Mouse (Mus musculus) inflammation-experienced regulatory T-cells, adult 6 months (primary cell): ENCODE results near the gene Cphx2. TPM values are rescaled to one million over a fixed set of nuclear protein-coding genes. Genes with fewer than 3 reads are reported as not detected.
A peak's percentile ranks its signal among the peaks of the same experiment; 100 is the strongest.
"Not testable (repeated sequence)": the region's sequence is repeated elsewhere in the genome, so short reads cannot be mapped to it uniquely, and the experiment has no call there.

Experiments
- ATAC-seq: one replicate; pipeline ENCODE4 v1.8.0; 2017
- polyA plus RNA-seq, 3 experiments: library from polyadenylated mRNA; unstranded; fragments of 100-300 nt; shearing (Covaris generic); gene quantifications; one replicate each; pipeline ENCODE4 v1.2.1; 2017

The Cphx2 gene
- under 1 TPM in 1 of 3 experiments, not detected in 2; 0.33 TPM for polyA plus RNA-seq

- not testable (repeated sequence) for ATAC-seq
Observed at GRCm38 (mm10) chr14:26081216-26081615, at the start of gene Cphx2. TSS of gene Cphx2 (plus strand) at chr14:26081516.

- ATAC-seq: not testable (repeated sequence)
Observed at GRCm38 (mm10) chr14:26034364-26034763, 47.0 kb upstream of the Cphx2 start.

GRCm38 (mm10) chr14:26035439-26035838 lies 45.9 kb upstream of the Cphx2 start:
- ATAC-seq: not testable (repeated sequence)

- not testable (repeated sequence) for ATAC-seq
Observed at GRCm38 (mm10) chr14:26042611-26043010, 38.7 kb upstream of the Cphx2 start, which contains the start of gene Gm9780. TSS of gene Gm9780 (minus strand) at chr14:26042711.

GRCm38 (mm10) chr14:26045007-26045406 lies 36.3 kb upstream of the Cphx2 start:
- ATAC-seq: not testable (repeated sequence)

GRCm38 (mm10) chr14:26047026-26047425 lies 34.3 kb upstream of the Cphx2 start:
- not testable (repeated sequence) for ATAC-seq

- ATAC-seq: not testable (repeated sequence)
Observed at GRCm38 (mm10) chr14:26048767-26049166, 32.5 kb upstream of the Cphx2 start.

- not testable (repeated sequence) for ATAC-seq
Observed at GRCm38 (mm10) chr14:26058184-26058583, 23.1 kb upstream of the Cphx2 start.

GRCm38 (mm10) chr14:26059362-26059761 lies 22.0 kb upstream of the Cphx2 start:
- not testable (repeated sequence) for ATAC-seq

- peak; percentile 62 for ATAC-seq
Observed at GRCm38 (mm10) chr14:26066574-26067324, 14.6 kb upstream of the Cphx2 start.

- peak; percentile 89 for ATAC-seq
Observed at GRCm38 (mm10) chr14:26067325-26067633, 14.0 kb upstream of the Cphx2 start, which contains the start of gene Tmem254c. TSS of gene Tmem254c (minus strand) at chr14:26067355.

GRCm38 (mm10) chr14:26076620-26077390 lies 4.5 kb upstream of the Cphx2 start:
- not testable (repeated sequence) for ATAC-seq

GRCm38 (mm10) chr14:26081997-26082396 lies 681 bp downstream of the Cphx2 start, which contains the start of gene Cphx3:
TSS of gene Cphx3 (plus strand) at chr14:26082297.
- ATAC-seq: not testable (repeated sequence)

GRCm38 (mm10) chr14:26097622-26098021 lies 16.3 kb downstream of the Cphx2 start:
- not testable (repeated sequence) for ATAC-seq

- ATAC-seq: not testable (repeated sequence)
Observed at GRCm38 (mm10) chr14:26118150-26118549, 36.8 kb downstream of the Cphx2 start, which contains the start of gene Duxbl2. TSS of gene Duxbl2 (plus strand) at chr14:26118349.

- not testable (repeated sequence) for ATAC-seq
Observed at GRCm38 (mm10) chr14:26118550-26119000, 37.3 kb downstream of the Cphx2 start.

- ATAC-seq: not testable (repeated sequence)
Observed at GRCm38 (mm10) chr14:26119095-26119494, 37.8 kb downstream of the Cphx2 start.

Other genes with a start within 250 kb of the Cphx2 start
- 10 to 100 TPM; 55.1 to 93.1 (median 65.4) TPM for gene Anxa11, start 239.4 kb upstream of the Cphx2 start, polyA plus RNA-seq
- not detected for gene Plac9a, start 178.4 kb upstream of the Cphx2 start, polyA plus RNA-seq
- 1 to 10 TPM; 2.7 to 8.9 (median 4.3) TPM for gene Tmem254a, start 153.8 kb upstream of the Cphx2 start, polyA plus RNA-seq
- gene Cphx1, start 143.2 kb upstream of the Cphx2 start, polyA plus RNA-seq: not detected
- not detected for gene Duxbl1, start 102.9 kb upstream of the Cphx2 start, polyA plus RNA-seq
- not detected for gene Gm9780, start 38.8 kb upstream of the Cphx2 start, polyA plus RNA-seq
- 10 to 100 TPM; 25.1 to 93.3 (median 41.0) TPM for gene Tmem254c, start 14.2 kb upstream of the Cphx2 start, polyA plus RNA-seq
- gene Cphx3, start 781 bp downstream of the Cphx2 start, polyA plus RNA-seq: not detected
- gene Duxbl2, start 36.8 kb downstream of the Cphx2 start, polyA plus RNA-seq: not detected
- not detected for gene Plac9b, start 101.0 kb downstream of the Cphx2 start, polyA plus RNA-seq
- 10 to 100 TPM in 1 of 3 experiments, 1 to 10 TPM in 2; 6.9 to 46.1 (median 8.5) TPM for gene Tmem254b, start 125.5 kb downstream of the Cphx2 start, polyA plus RNA-seq
- gene Duxbl3, start 176.4 kb downstream of the Cphx2 start, polyA plus RNA-seq: not detected